Mouse (Mus musculus) embryonic fibroblast, embryonic 13.5 days (primary cell): ENCODE measurements at regions not wholly inside any gene's neighbourhood (a gene's known extent, or its start where the extent isn't known, plus 50 kb on each side); places are given as distances from the start of the nearest gene placed in this dataset.

Experiments used
- H3K27ac ChIP-seq: 2 replicates; pipeline ENCODE4 v1.5.1; 2012; ENCODE audit warnings: low read length, control low read depth, inconsistent platforms; ENCODE audit not compliant: insufficient read depth
- H3K4me1 ChIP-seq: 2 replicates; pipeline ENCODE4 v1.6.1; 2011; ENCODE audit warnings: low read length; ENCODE audit not compliant: control insufficient read depth, insufficient read depth
- H3K4me3 ChIP-seq: 2 replicates; pipeline ENCODE4 v1.5.1; 2011; ENCODE audit warnings: mild to moderate bottlenecking, control low read depth, low read length; ENCODE audit not compliant: insufficient read depth
- CTCF ChIP-seq: IDR thresholded peaks from 2 replicates; pipeline ENCODE4 v1.5.1; 2011; ENCODE audit warnings: mild to moderate bottlenecking, control low read depth, low read length, moderate library complexity, borderline replicate concordance; ENCODE audit not compliant: insufficient read depth
- POLR2A ChIP-seq: IDR thresholded peaks from 2 replicates; pipeline ENCODE4 v1.6.1; 2011; ENCODE audit warnings: low read depth, mild to moderate bottlenecking, control low read depth, low read length, moderate library complexity

DNA sequence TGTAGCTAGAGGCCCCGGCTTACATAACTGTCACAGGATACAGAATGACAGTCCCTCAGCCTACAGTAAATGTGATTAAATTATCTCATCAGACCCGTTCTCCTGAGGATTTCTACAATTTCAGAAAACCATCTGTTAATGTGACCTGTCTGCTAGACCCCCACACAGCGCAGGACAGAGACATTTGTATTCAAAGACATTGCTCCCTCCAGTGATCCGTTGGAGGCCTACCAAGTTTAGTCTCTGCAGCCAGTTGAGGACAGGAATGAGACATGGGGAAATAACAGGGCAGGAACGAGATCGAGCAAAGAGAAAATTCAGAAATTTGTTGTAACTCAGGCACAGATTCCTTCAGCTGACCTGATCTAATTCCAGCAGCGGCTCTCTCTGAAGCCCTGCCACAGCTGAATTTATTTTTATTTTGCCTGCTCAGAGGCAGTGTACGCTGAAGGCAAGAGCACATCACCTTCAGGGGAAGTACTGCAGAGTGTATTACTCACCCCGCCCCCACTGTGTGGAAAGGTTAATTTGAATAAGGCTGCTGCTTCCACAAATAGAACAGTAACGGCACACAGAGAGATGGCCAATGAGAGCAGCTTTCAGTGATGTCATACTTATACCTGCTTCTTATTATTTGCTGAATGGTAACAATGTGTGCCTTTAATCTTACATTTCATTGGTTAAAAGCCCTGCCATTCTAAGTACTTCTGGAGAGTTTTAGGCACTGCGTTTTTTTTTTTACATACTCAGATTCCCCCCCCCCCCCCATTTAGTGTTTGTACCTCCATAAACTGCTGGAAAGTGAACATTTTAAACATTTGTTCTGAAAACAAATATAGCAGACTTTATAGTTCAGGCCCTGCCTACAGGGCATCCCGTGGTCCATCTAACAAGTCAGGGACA is 176.9 kb upstream of the Klf12 start:
- no peak for TF ChIP-seq CTCF
- no peak for TF ChIP-seq POLR2A
- no peak overlapping the region for H3K4me3 ChIP-seq
- no peak overlapping the region for H3K27ac ChIP-seq
- peaks cover 3% of the 10 kb centered on the region for H3K4me1 ChIP-seq

DNA sequence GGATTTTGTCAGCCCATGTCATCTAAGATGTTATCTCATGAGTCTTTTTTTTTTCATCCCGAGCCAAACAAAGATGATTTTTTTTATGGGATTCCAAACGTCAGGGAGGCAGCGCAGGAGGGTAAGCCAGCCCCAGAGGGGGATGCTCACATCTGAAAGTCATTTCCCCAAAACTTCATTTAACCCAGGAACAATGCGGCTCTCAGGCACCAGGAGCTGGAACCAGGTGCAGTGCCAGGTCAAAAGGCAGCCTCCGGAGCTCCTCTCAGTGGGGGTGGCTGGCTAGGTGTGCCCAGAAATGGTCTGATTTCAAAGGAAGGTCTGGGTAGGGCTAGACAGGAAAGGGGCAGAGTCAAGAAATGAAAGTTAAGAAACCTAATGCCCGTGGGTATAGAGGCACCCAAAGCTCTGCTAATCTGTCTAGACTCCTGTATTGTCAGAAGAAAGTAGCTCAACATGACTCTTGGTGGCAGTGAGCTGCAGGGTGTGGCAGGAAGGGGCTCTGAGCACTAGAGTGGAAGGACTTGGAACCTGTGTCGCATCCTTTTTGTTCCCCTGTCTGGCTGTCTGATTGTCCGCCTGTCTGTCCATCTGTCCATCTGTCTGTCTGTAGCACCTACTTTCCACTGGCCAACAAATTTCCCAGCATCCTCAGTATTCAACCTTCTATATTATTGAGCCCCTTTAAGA is 175.3 kb upstream of the Klf12 start:
- no peak for TF ChIP-seq POLR2A
- no peak for TF ChIP-seq CTCF
- H3K4me1 ChIP-seq = peaks cover 3% of the 10 kb centered on the region
- H3K4me3 ChIP-seq = no peak overlapping the region
- no peak overlapping the region for H3K27ac ChIP-seq

DNA sequence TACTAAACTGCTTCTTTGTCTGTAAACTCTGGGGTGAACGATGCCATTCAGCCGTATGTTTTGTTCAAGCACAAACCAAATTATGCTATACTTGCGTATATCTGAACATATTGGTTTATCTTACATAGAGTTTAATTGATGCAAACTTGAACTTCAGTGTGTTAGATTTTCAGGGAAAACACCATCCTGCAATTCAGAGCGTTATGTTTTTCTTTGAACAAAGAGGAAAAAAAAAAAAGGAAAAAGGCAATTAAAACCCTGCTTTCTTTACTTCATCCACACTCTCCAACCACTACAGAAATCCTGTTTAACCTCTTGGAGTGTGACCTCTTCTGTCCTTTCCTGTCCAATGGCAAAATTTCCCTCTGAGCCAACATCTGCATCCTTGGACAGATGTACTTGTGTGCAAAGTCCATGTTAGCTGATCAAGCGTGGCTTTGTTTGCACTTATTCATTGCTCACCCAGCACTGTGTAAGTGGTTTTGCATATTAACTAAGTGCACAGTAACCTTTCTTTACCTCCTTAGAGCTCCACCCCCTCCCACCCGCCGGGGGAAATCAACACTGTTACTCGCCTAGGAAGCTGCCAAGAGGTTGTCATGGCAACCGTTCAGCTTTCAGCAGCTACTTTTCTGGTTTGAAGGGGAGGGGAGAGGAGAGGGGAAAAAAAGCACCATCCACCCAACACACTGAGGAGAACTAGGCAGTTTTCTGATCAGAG is 174.4 kb upstream of the Klf12 start:
- no peak overlapping the region for H3K4me3 ChIP-seq
- no peak overlapping the region for H3K27ac ChIP-seq
- TF ChIP-seq CTCF (no peak), POLR2A (no peak)
- H3K4me1 ChIP-seq = peaks cover 3% of the 10 kb centered on the region

DNA sequence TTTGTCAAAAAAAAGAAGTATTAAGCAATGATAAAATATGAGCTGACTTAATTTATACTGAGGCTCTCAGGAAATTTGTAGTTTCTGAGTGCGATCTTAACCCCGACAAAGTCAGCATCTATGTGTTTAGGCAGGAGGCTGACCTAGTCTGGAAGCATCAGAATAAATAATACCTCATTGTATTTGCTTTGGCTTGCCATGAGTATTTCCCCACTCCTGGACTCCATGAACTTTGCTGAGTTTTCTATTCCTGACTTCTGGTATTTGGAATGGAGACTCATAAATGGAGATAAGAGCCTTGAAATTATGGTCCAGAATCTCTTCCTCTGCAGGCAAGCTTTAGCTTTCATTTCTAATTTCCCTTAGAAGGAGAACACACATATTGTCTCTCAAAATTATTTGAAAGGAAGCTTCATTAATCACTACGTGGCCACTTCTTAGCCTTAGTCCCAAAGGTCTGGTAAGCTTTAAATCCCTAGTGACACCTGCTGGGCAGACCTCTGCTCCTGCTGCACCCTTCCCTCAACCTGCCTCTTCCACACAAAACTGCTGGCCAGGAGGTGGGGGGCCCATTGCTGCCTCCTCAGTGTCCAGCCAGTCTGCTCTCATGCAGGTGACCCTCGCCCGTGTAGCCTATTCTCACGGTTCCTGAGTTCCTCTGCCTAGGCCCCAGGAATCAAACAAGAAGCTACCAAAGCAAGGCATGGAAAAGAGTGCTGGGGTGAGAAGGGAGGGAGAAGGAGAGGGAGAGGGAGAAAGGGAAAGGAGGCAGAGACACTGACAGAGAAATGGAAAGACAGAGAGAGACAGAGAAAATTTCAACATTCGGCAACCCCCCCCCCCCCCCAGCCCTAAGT is 173.6 kb upstream of the Klf12 start:
- H3K27ac ChIP-seq = no peak overlapping the region
- H3K4me1 ChIP-seq = peaks cover 3% of the 10 kb centered on the region
- no peak for TF ChIP-seq POLR2A
- no peak for TF ChIP-seq CTCF
- H3K4me3 ChIP-seq = no peak overlapping the region

DNA sequence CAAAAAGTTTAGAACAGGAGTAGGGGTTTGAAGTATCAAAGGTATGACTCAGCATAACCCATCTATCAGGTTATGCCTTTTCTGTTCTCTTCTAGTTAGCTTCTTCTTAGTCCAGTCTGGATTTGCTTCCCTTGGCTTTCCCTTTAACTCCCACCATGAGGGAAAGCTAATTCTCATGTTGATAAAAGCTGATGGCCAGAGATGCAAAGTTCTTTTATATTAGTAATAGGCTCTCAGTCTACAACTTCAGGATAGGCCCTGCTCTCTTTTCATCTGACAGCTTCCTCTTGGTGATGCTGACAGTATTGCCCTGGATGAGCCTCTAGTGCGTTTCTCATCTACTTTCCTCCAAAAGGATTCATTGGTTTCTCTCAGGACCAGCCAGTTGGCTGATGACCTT is 161.7 kb upstream of the Klf12 start:
- H3K4me1 ChIP-seq = no peaks in the 10 kb centered on the region
- H3K4me3 ChIP-seq = no peak overlapping the region
- TF ChIP-seq POLR2A (no peak), CTCF (no peak)
- H3K27ac ChIP-seq = no peak overlapping the region

DNA sequence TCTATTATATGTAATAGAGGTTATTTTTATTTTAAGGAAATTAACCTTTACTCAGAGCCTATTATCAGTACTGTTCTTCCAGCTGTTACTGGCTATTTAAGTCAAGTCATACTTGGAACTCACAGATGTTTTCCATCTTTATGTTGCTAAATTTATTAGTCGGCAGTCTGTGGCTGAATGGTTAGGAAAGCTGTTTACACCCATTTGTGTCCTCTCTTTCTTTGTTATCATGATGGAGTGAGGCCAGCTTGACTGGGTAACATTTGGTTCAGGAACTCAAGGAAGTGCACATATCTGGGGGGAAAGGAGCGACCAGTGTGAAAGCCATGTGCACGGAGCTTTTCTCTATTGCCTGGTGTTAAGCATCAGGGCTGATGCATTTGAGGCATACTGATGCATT is 160.4 kb upstream of the Klf12 start:
- H3K27ac ChIP-seq = no peak overlapping the region

DNA sequence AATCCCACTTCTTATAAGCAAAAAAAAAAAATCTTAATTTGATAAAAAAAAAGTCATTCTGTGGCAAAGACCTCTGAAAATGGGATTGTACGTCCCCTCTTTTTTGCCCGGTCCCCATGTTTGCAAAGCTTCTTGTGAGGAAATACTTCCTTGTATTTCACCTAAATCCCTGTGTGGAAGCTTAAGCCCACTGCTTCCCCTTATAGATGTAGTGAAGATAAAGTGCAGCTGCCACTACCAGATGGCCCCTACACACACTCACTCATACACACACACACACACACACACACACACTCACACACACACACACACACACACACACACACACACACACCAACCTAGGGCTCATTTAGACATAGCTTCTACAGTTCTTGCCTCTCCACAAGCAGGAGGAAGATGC is 159.6 kb upstream of the Klf12 start:
- Histone ChIP-seq H3K27ac (no peak overlapping the region), H3K4me1 (no peaks in the 10 kb centered on the region), H3K4me3 (no peak overlapping the region)
- TF ChIP-seq CTCF (no peak), POLR2A (no peak)

More for the DNA sequence above, 160.4 kb upstream of the Klf12 start:
- H3K4me3 ChIP-seq = no peak overlapping the region
- H3K4me1 ChIP-seq = no peaks in the 10 kb centered on the region
- no peak for TF ChIP-seq POLR2A
- TF ChIP-seq CTCF = no peak

DNA sequence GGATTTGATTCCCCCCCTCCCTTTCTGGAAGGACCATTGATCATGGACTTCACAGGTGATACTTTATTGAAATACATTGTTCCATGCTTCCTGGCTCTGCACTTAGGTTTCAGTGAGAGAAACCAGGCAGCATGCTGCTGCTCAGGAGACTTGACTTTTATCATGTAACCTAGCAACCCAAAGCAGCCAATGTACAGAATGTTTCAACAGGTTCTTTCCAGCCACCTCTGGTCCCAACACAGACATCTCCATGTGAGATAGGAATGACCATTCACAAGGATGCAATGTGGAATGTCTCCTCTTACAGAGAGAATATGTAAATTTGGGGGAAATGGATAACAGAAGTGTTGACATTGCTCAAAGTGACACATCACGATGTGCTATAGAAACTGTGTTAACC is 153.1 kb upstream of the Klf12 start:
- no peaks in the 10 kb centered on the region for H3K4me1 ChIP-seq
- H3K4me3 ChIP-seq = no peak overlapping the region
- no peak overlapping the region for H3K27ac ChIP-seq
- no peak for TF ChIP-seq POLR2A
- no peak for TF ChIP-seq CTCF

DNA sequence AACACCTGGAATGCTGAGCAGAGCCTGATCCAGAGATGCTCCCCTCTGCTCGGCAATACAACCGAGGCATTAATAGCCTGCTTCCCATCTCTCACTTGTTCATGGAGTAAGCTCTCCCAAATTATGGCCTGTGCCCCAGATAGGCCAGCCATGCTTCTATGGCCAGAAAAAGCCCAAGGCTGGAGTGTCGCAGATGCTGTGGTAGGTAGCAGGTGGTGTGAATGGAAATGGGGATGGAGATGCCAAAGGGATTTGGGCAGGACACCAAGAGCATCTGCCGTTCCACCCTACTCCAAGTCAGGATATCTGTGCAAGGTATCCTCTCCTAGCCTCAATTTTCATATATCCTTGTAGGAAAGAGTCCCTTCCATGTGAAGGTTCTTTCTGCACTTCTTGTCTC is 145.2 kb upstream of the Klf12 start:
- Histone ChIP-seq H3K4me3 (no peak overlapping the region), H3K4me1 (no peaks in the 10 kb centered on the region), H3K27ac (no peak overlapping the region)
- no peak for TF ChIP-seq POLR2A
- no peak for TF ChIP-seq CTCF
